Mouse (Mus musculus): ENCODE data around the gene Ak1. TPM values are rescaled to one million over a fixed set of nuclear protein-coding genes. Genes with fewer than 3 reads are reported as not detected.

The Ak1 gene
- polyA plus RNA-seq, 1 experiment from 2014 or later: 18.9 TPM

GRCm38 (mm10) chr2:32677683-32678082, 56.1 kb downstream of the Ak1 start:
- ATAC-seq (replicated peaks; ENCODE audit: low FRiP score) (no peak), DNase-seq (ENCODE audit: low spot score) (no peak)
- WGBS: 95% methylated on average over 7 of the region's 7 CpGs
- Histone ChIP-seq H3K27me3 (ENCODE audit: control insufficient read depth, insufficient read depth, low read length) (no peaks in the 10 kb centered on the region), H3K4me1 (replicated peaks; ENCODE audit: control insufficient read depth, insufficient read depth, low read length) (no peaks in the 10 kb centered on the region), H3K27ac (ENCODE audit: low read depth, low read length) (no peak overlapping the region), H3K9me3 (ENCODE audit: control insufficient read depth, low read length) (no peaks in the 10 kb centered on the region), H3K4me2 (ENCODE audit: low read depth, low read length, severe bottlenecking) (no peak overlapping the region), H3K4me3 (ENCODE audit: low read depth, low read length) (no peak overlapping the region), H3K36me3 (ENCODE audit: control insufficient read depth, insufficient read depth, low read length) (no peaks in the 10 kb centered on the region; the same call in 1 of the 2 replicates), H3K9ac (ENCODE audit: low read length) (no peak overlapping the region)

DNA sequence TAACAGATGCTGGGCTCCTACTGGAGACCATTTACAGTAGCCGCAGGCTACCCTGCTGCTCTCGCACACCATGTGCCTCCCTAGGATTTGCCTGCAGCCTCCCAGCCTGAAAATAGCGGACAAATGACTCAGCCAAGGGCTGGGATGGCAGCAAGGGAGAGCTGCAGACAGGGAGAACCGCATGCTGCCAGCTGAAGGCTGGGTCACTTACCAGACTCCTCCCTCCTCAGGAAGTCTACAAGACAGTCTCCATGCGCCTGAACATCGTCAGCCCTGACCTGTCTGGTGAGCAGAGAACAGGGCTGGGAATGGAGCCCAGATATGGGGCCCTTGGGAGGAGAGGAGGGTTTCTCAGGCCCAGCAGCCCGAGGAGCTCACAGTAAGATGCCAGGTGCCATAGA, 58.5 kb downstream of the Ak1 start:
- no peak for ATAC-seq (replicated peaks; ENCODE audit: low FRiP score)
- H3K27ac ChIP-seq (ENCODE audit: low read depth, low read length): no peak overlapping the region
- no peak overlapping the region for H3K4me2 ChIP-seq (ENCODE audit: low read depth, low read length, severe bottlenecking)
- H3K27me3 ChIP-seq (ENCODE audit: control insufficient read depth, insufficient read depth, low read length): no peaks in the 10 kb centered on the region
- no peaks in the 10 kb centered on the region for H3K4me1 ChIP-seq (replicated peaks; ENCODE audit: control insufficient read depth, insufficient read depth, low read length)
- H3K36me3 ChIP-seq (ENCODE audit: control insufficient read depth, insufficient read depth, low read length): no peaks in the 10 kb centered on the region; the same call in 1 of the 2 replicates
- DNase-seq (ENCODE audit: low spot score): no peak
- no peak overlapping the region for H3K4me3 ChIP-seq (ENCODE audit: low read depth, low read length)
- H3K9me3 ChIP-seq (ENCODE audit: control insufficient read depth, low read length): no peaks in the 10 kb centered on the region
- WGBS: 67% methylated on average over 7 of the region's 7 CpGs
- no peak overlapping the region for H3K9ac ChIP-seq (ENCODE audit: low read length)

GRCm38 (mm10) chr2:32680961-32681650, 59.5 kb downstream of the Ak1 start:
- ATAC-seq (replicated peaks; ENCODE audit: low FRiP score) (no peak), DNase-seq (ENCODE audit: low spot score) (no peak)
- no peak overlapping the region for H3K4me3 ChIP-seq (ENCODE audit: low read depth, low read length)
- H3K27me3 ChIP-seq (ENCODE audit: control insufficient read depth, insufficient read depth, low read length): no peaks in the 10 kb centered on the region
- no peaks in the 10 kb centered on the region for H3K9me3 ChIP-seq (ENCODE audit: control insufficient read depth, low read length)
- H3K36me3 ChIP-seq (ENCODE audit: control insufficient read depth, insufficient read depth, low read length): no peaks in the 10 kb centered on the region; the same call in 1 of the 2 replicates
- H3K4me1 ChIP-seq (replicated peaks; ENCODE audit: control insufficient read depth, insufficient read depth, low read length): no peaks in the 10 kb centered on the region
- WGBS: 86% methylated on average over 19 of the region's 19 CpGs
- no peak overlapping the region for H3K4me2 ChIP-seq (ENCODE audit: low read depth, low read length, severe bottlenecking)
- H3K27ac ChIP-seq (ENCODE audit: low read depth, low read length): no peak overlapping the region
- H3K9ac ChIP-seq (ENCODE audit: low read length): no peak overlapping the region

DNA sequence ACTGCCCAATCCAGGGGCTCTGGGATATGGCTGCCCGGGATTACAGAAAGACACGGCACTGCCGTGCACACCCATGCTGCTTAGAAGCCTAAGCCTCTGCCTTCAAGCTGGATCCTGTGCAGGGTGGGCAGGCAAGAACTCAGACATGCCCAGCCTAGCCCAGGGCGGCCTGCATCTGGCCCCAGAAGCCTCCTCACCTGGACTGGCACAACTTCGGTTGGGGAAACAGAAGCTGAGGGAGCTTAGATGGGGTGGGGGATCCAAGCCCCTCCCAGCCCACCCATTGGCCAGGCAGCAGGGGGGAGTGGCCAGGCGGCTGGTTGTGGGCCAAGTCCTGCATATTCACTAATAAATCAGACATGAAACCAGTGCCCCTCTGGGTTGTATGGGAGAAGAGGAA, 60.2 kb downstream of the Ak1 start:
- Histone ChIP-seq H3K36me3 (ENCODE audit: control insufficient read depth, insufficient read depth, low read length) (no peaks in the 10 kb centered on the region; the same call in 1 of the 2 replicates), H3K9me3 (ENCODE audit: control insufficient read depth, low read length) (no peaks in the 10 kb centered on the region), H3K4me3 (ENCODE audit: low read depth, low read length) (no peak overlapping the region), H3K4me1 (replicated peaks; ENCODE audit: control insufficient read depth, insufficient read depth, low read length) (no peaks in the 10 kb centered on the region), H3K9ac (ENCODE audit: low read length) (no peak overlapping the region), H3K27ac (ENCODE audit: low read depth, low read length) (no peak overlapping the region), H3K4me2 (ENCODE audit: low read depth, low read length, severe bottlenecking) (no peak overlapping the region), H3K27me3 (ENCODE audit: control insufficient read depth, insufficient read depth, low read length) (no peaks in the 10 kb centered on the region)
- DNase-seq (ENCODE audit: low spot score): no peak
- ATAC-seq (replicated peaks; ENCODE audit: low FRiP score): no peak
- WGBS: 65% methylated on average over 6 of the region's 6 CpGs

GRCm38 (mm10) chr2:32682721-32683417, 61.3 kb downstream of the Ak1 start:
- no peaks in the 10 kb centered on the region; the same call in 1 of the 2 replicates for H3K36me3 ChIP-seq (ENCODE audit: control insufficient read depth, insufficient read depth, low read length)

DNA sequence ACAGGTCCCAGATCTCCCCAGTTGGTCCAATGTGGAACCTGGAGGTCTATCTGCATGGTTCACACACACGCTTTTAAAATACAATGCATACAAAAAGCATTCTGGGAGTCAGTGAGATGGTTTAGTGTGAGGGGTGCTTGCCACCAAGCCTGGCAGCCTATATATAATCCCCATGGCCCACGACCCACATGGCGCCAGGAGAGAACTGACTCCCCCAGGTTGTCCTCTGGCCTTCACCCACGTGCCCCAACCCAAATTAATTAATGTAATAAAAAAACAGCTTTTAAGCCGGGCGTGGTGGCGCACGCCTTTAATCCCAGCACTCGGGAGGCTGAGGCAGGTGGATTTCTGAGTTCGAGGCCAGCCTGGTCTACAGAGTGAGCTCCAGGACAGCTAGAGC, 62.1 kb downstream of the Ak1 start:
- Histone ChIP-seq H3K4me3 (ENCODE audit: low read depth, low read length) (no peak overlapping the region), H3K27me3 (ENCODE audit: control insufficient read depth, insufficient read depth, low read length) (no peaks in the 10 kb centered on the region), H3K36me3 (ENCODE audit: control insufficient read depth, insufficient read depth, low read length) (no peaks in the 10 kb centered on the region; the same call in 1 of the 2 replicates), H3K9me3 (ENCODE audit: control insufficient read depth, low read length) (no peaks in the 10 kb centered on the region), H3K4me1 (replicated peaks; ENCODE audit: control insufficient read depth, insufficient read depth, low read length) (no peaks in the 10 kb centered on the region), H3K9ac (ENCODE audit: low read length) (no peak overlapping the region), H3K4me2 (ENCODE audit: low read depth, low read length, severe bottlenecking) (no peak overlapping the region), H3K27ac (ENCODE audit: low read depth, low read length) (no peak overlapping the region)
- no peak for DNase-seq (ENCODE audit: low spot score)
- 93% methylated on average over 10 of the region's 10 CpGs for WGBS
- no peak for ATAC-seq (replicated peaks; ENCODE audit: low FRiP score)

More at GRCm38 (mm10) chr2:32682721-32683417, 61.3 kb downstream of the Ak1 start:
- no peak for DNase-seq (ENCODE audit: low spot score)
- 86% methylated on average over 14 of the region's 14 CpGs for WGBS
- Histone ChIP-seq H3K9me3 (ENCODE audit: control insufficient read depth, low read length) (no peaks in the 10 kb centered on the region), H3K27ac (ENCODE audit: low read depth, low read length) (no peak overlapping the region), H3K4me3 (ENCODE audit: low read depth, low read length) (no peak overlapping the region), H3K4me1 (replicated peaks; ENCODE audit: control insufficient read depth, insufficient read depth, low read length) (no peaks in the 10 kb centered on the region), H3K9ac (ENCODE audit: low read length) (no peak overlapping the region), H3K27me3 (ENCODE audit: control insufficient read depth, insufficient read depth, low read length) (no peaks in the 10 kb centered on the region), H3K4me2 (ENCODE audit: low read depth, low read length, severe bottlenecking) (no peak overlapping the region)
- ATAC-seq (replicated peaks; ENCODE audit: low FRiP score): no peak

MicroRNAs within 50 kb of the gene (microRNA counts, 519-probe panel; counts per million panel counts)
- 31.2 counts per million for microRNA mmu-miR-1954

Small RNAs within 50 kb of the gene (microRNA-seq; reads per million reads assigned to microRNA genes)
- gene Gm47291 (ENCODE audit: insufficient number of aligned reads): not detected
- not detected for gene Mir1954 (ENCODE audit: insufficient number of aligned reads)

Other genes starting within 250 kb of the Ak1 start
- 37.7 and 45.4 TPM in 2 replicates for gene 1110008P14Rik, start 239.8 kb upstream of the Ak1 start, polyA plus RNA-seq (2014; fragmentation: Nextera tagmentation; extraction: Ambion mirVana)
- 0.28 TPM in 1 of 2 replicates, not detected in the other for gene Lcn2, start 233.5 kb upstream of the Ak1 start, polyA plus RNA-seq (2014; fragmentation: Nextera tagmentation; extraction: Ambion mirVana)
- gene Ptges2, start 225.9 kb upstream of the Ak1 start, polyA plus RNA-seq (2014; fragmentation: Nextera tagmentation; extraction: Ambion mirVana): 28.0 and 29.4 TPM in 2 replicates
- gene Naif1, start 171.3 kb upstream of the Ak1 start, polyA plus RNA-seq (2014; fragmentation: Nextera tagmentation; extraction: Ambion mirVana): 6.6 and 7.1 TPM in 2 replicates
- gene Slc25a25, start 170.3 kb upstream of the Ak1 start, polyA plus RNA-seq (2014; fragmentation: Nextera tagmentation; extraction: Ambion mirVana): 25.9 and 26.6 TPM in 2 replicates
- gene Fam102a, start 86.4 kb upstream of the Ak1 start, polyA plus RNA-seq (2014; fragmentation: Nextera tagmentation; extraction: Ambion mirVana): 10.4 and 10.6 TPM in 2 replicates
- gene Dpm2, start 50.9 kb upstream of the Ak1 start, polyA plus RNA-seq (2014; fragmentation: Nextera tagmentation; extraction: Ambion mirVana): 98.9 and 102 TPM in 2 replicates
- 1.8 and 2.3 TPM in 2 replicates for gene Pip5kl1, start 47.0 kb upstream of the Ak1 start, polyA plus RNA-seq (2014; fragmentation: Nextera tagmentation; extraction: Ambion mirVana)
- 0.35 TPM in 1 of 2 replicates, not detected in the other for gene 9430097D07Rik, start 46.1 kb upstream of the Ak1 start, polyA plus RNA-seq (2014; fragmentation: Nextera tagmentation; extraction: Ambion mirVana)
- gene St6galnac4, start 34.7 kb upstream of the Ak1 start, polyA plus RNA-seq (2014; fragmentation: Nextera tagmentation; extraction: Ambion mirVana): 15.4 and 16.7 TPM in 2 replicates
- gene St6galnac6, start 22.0 kb upstream of the Ak1 start, polyA plus RNA-seq (2014; fragmentation: Nextera tagmentation; extraction: Ambion mirVana): 4.7 and 5.1 TPM in 2 replicates
- gene Eng, start 24.8 kb downstream of the Ak1 start, polyA plus RNA-seq (2014; fragmentation: Nextera tagmentation; extraction: Ambion mirVana): 25.5 and 25.9 TPM in 2 replicates
- 21.9 and 22.3 TPM in 2 replicates for gene Fpgs, start 82.4 kb downstream of the Ak1 start, polyA plus RNA-seq (2014; fragmentation: Nextera tagmentation; extraction: Ambion mirVana)
- gene Cdk9, start 91.3 kb downstream of the Ak1 start, polyA plus RNA-seq (2014; fragmentation: Nextera tagmentation; extraction: Ambion mirVana): 79.2 and 95.7 TPM in 2 replicates
- 33.2 and 33.7 TPM in 2 replicates for gene Sh2d3c, start 99.3 kb downstream of the Ak1 start, polyA plus RNA-seq (2014; fragmentation: Nextera tagmentation; extraction: Ambion mirVana)
- gene 6330409D20Rik, start 119.3 kb downstream of the Ak1 start, polyA plus RNA-seq (2014; fragmentation: Nextera tagmentation; extraction: Ambion mirVana): 2.1 and 2.3 TPM in 2 replicates
- gene Tor2a, start 135.5 kb downstream of the Ak1 start, polyA plus RNA-seq (2014; fragmentation: Nextera tagmentation; extraction: Ambion mirVana): 56.8 and 68.3 TPM in 2 replicates
- gene Ttc16, start 153.9 kb downstream of the Ak1 start, polyA plus RNA-seq (2014; fragmentation: Nextera tagmentation; extraction: Ambion mirVana): 0.80 and 0.84 TPM in 2 replicates
- 3.3 and 4.6 TPM in 2 replicates for gene Ptrh1, start 154.0 kb downstream of the Ak1 start, polyA plus RNA-seq (2014; fragmentation: Nextera tagmentation; extraction: Ambion mirVana)
- gene Cfap157, start 162.7 kb downstream of the Ak1 start, polyA plus RNA-seq (2014; fragmentation: Nextera tagmentation; extraction: Ambion mirVana): 0.33 and 0.87 TPM in 2 replicates
- 44.0 and 44.6 TPM in 2 replicates for gene Stxbp1, start 225.5 kb downstream of the Ak1 start, polyA plus RNA-seq (2014; fragmentation: Nextera tagmentation; extraction: Ambion mirVana)

Data from forebrain, embryonic 11.5 days (tissue).